Mouse (Mus musculus): ENCODE measurements around the gene Cpne2. TPM values are rescaled to one million over a fixed set of nuclear protein-coding genes. Genes with fewer than 3 reads are reported as not detected.
A peak's percentile ranks its signal among the peaks of the same experiment; 100 is the strongest.

Cpne2 gene
- total and polyA plus RNA-seq, 3 experiments = 12.7 to 118 (median 29.3) TPM

DNA sequence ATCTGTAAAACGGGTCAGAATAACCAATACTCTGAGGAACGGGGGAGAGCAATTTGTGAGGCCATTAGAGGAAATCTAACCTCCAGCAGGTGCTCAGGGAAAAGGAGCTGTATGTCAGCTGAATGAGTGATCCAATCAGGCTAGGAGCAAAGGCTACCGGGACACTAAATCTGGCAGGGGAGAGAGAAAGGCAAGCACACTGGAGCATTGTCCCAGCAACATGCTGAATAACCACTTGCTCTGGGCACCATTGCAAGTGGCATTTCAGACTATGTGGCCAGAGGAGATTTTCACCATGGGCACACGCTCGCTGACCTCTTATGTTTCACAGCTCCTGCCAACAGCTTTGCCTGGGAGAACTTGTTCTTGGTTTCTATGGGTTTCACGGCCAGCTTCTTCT, 49.8 kb downstream of the Cpne2 start:
- Histone ChIP-seq H3K9ac (ENCODE audit: insufficient read depth, low read depth) (no peak overlapping the region), H3K79me2 (replicated peaks; ENCODE audit: control insufficient read depth, extremely low read depth, insufficient read depth, poor library complexity, severe bottlenecking) (no peaks in the 10 kb centered on the region), H3K27ac (ENCODE audit: insufficient read depth, low read depth) (no peak overlapping the region), H3K36me3 (replicated peaks in 1 of 2; ENCODE audit: control insufficient read depth in 1 of 2, insufficient read depth in 1 of 2, low read length in 1 of 2) (peaks cover 64 to 95% of the 10 kb centered on the region in 2 experiments), H3K4me1 (ENCODE audit: control insufficient read depth in 1 of 2, insufficient read depth in 2 of 2) (peaks cover 7 to 30% of the 10 kb centered on the region in 2 experiments), H3K4me3 (replicated peaks in 1 of 3; ENCODE audit: low read depth in 2 of 3, low read length in 2 of 3, poor library complexity in 1 of 3) (no peak overlapping the region), H3K27me3 (replicated peaks) (no peaks in the 10 kb centered on the region), H3K9me3 (replicated peaks; ENCODE audit: low read length) (no peaks in the 10 kb centered on the region), H3K4me2 (ENCODE audit: insufficient read depth, low read depth, poor library complexity, severe bottlenecking) (no peak overlapping the region)
- DNase-seq (ENCODE audit: extremely low read depth) = no peak
- in situ Hi-C loops (cut with MboI; ENCODE audit: low pct_ligation_motif_present, low pct_unique_long_range_greater_than_20kb, low sequenced_read_pairs) = loop anchor here (5.0 kb wide), 1 partner anchor 55 kb away; no protein-coding TSS in a partner anchor
- dilution Hi-C loops (cut with MboI; ENCODE audit: extremely low pct_ligation_motif_present, extremely low pct_unique_long_range_greater_than_20kb, low sequenced_read_pairs) = no loop called here
- TF ChIP-seq JUND (conservative IDR thresholded peaks at IDR 0.05; ENCODE audit: low read depth, low read length) (no peak), ZC3H11A (IDR thresholded peaks at IDR 0.05; ENCODE audit: low read depth, low read length) (no peak), UBTF (IDR thresholded peaks at IDR 0.05; ENCODE audit: low read depth, low read length) (no peak), USF2 (conservative IDR thresholded peaks at IDR 0.05; ENCODE audit: low read depth, low read length) (no peak), SMC3 (IDR thresholded peaks at IDR 0.05; ENCODE audit: low read depth, low read length) (no peak)

DNA sequence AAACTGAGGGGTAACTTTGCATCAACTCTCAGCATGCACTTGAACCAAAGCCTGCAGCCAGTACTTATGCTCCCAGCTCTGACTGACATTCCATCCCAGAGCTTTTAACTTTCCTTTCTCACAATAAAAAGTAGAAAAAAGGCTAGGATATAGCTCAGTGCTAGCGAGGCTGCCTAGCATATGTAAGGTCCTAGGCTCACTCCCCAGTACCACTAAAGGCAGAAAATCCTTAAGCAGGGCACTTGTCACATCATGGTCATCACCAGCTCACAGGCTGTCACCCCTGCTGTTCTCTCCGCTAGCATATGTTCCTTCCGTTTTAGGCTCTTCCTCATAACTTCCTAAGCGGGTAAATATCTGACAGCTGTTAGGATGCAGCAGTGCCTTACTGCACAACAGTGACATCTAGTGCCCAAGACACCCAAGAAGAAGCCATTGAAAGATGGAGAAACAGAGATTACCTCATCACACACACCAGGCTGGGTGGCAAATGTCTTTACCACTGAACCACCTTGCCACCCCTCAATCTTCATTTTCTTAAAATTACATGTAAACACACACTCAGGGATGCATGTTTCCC, 51.5 kb downstream of the Cpne2 start:
- H3K9ac ChIP-seq (ENCODE audit: insufficient read depth, low read depth) = no peak overlapping the region
- TF ChIP-seq USF2 (conservative IDR thresholded peaks at IDR 0.05; ENCODE audit: low read depth, low read length) (no peak), EP300 (IDR thresholded peaks at IDR 0.05; ENCODE audit: low read length) (no peak), JUND (conservative IDR thresholded peaks at IDR 0.05; ENCODE audit: low read depth, low read length) (no peak), ZC3H11A (IDR thresholded peaks at IDR 0.05; ENCODE audit: low read depth, low read length) (peak; percentile 63; the same call in 1 of the 2 replicates), HCFC1 (IDR thresholded peaks at IDR 0.05; ENCODE audit: low read depth, low read length) (no peak), RAD21 (IDR thresholded peaks at IDR 0.05; ENCODE audit: low read depth, low read length) (peak; percentile 92), TBP (conservative IDR thresholded peaks at IDR 0.05; ENCODE audit: low read depth, low read length) (no peak), JUN (IDR thresholded peaks at IDR 0.05; ENCODE audit: insufficient read depth, low read depth, low read length) (no peak), CHD2 (IDR thresholded peaks at IDR 0.05; ENCODE audit: low read length) (no peak), KAT2A (IDR thresholded peaks at IDR 0.05; ENCODE audit: insufficient replicate concordance, low read length) (no peak), POLR2AphosphoS2 (IDR thresholded peaks at IDR 0.05; ENCODE audit: low read depth, low read length) (no peak), NRF1 (IDR thresholded peaks at IDR 0.05; ENCODE audit: low read depth, low read length) (no peak), MAX (IDR thresholded peaks at IDR 0.05; ENCODE audit: low read length) (no peak), IRF4 (IDR thresholded peaks at IDR 0.05; ENCODE audit: low read depth, low read length) (no peak), POLR2A (IDR thresholded peaks at IDR 0.05; ENCODE audit: low read depth, low read length) (no peak), UBTF (IDR thresholded peaks at IDR 0.05; ENCODE audit: low read depth, low read length) (no peak), ETS1 (conservative IDR thresholded peaks at IDR 0.05; ENCODE audit: low read depth, low read length) (no peak), PAX5 (IDR thresholded peaks at IDR 0.05; ENCODE audit: low read length) (no peak), MXI1 (IDR thresholded peaks at IDR 0.05; ENCODE audit: low read depth, low read length) (no peak), MEF2A (IDR thresholded peaks at IDR 0.05; ENCODE audit: borderline replicate concordance, low read depth, low read length) (no peak), MYC (IDR thresholded peaks at IDR 0.05; ENCODE audit: low read depth, low read length) (no peak), SMC3 (IDR thresholded peaks at IDR 0.05; ENCODE audit: low read depth, low read length) (peak; percentile 94), USF1 (IDR thresholded peaks at IDR 0.05; ENCODE audit: low read depth, low read length) (no peak), SIN3A (IDR thresholded peaks at IDR 0.05; ENCODE audit: low read length) (no peak), TCF12 (IDR thresholded peaks at IDR 0.05; ENCODE audit: low read depth, low read length) (no peak), CTCF (conservative IDR thresholded peaks at IDR 0.05 in 1 of 2, IDR thresholded peaks at IDR 0.05 in 1 of 2; ENCODE audit: low read depth in 2 of 2, low read length in 2 of 2) (peak; percentile 37 to 90; a peak in 3 of 4 replicates), NELFE (IDR thresholded peaks at IDR 0.05; ENCODE audit: low read depth, low read length) (no peak), RCOR1 (conservative IDR thresholded peaks at IDR 0.05; ENCODE audit: low read depth, low read length) (no peak)
- H3K9me3 ChIP-seq (replicated peaks; ENCODE audit: low read length) = no peaks in the 10 kb centered on the region
- no peak overlapping the region for H3K4me2 ChIP-seq (ENCODE audit: insufficient read depth, low read depth, poor library complexity, severe bottlenecking)
- H3K79me2 ChIP-seq (replicated peaks; ENCODE audit: control insufficient read depth, extremely low read depth, insufficient read depth, poor library complexity, severe bottlenecking) = no peaks in the 10 kb centered on the region; the same call in 1 of the 2 replicates
- no peak overlapping the region for H3K27ac ChIP-seq (ENCODE audit: insufficient read depth, low read depth)
- H3K36me3 ChIP-seq (replicated peaks in 1 of 2; ENCODE audit: control insufficient read depth in 1 of 2, insufficient read depth in 1 of 2, low read length in 1 of 2) = peaks cover 56 to 95% of the 10 kb centered on the region in 2 experiments
- H3K27me3 ChIP-seq (replicated peaks) = no peaks in the 10 kb centered on the region
- H3K4me3 ChIP-seq (replicated peaks in 1 of 3; ENCODE audit: low read depth in 2 of 3, low read length in 2 of 3, poor library complexity in 1 of 3) = no peak overlapping the region
- peaks cover 7 to 30% of the 10 kb centered on the region in 2 experiments for H3K4me1 ChIP-seq (ENCODE audit: control insufficient read depth in 1 of 2, insufficient read depth in 2 of 2)
- DNase-seq (ENCODE audit: extremely low read depth) = peak; percentile 66
- in situ Hi-C loops (cut with MboI; ENCODE audit: low pct_ligation_motif_present, low pct_unique_long_range_greater_than_20kb, low sequenced_read_pairs) (loop anchor here (5.0 kb wide), 1 partner anchor 57 kb away; no protein-coding TSS in a partner anchor), dilution Hi-C loops (cut with MboI; ENCODE audit: extremely low pct_ligation_motif_present, extremely low pct_unique_long_range_greater_than_20kb, low sequenced_read_pairs) (no loop called here)
